Mouse (Mus musculus): Measurements from ENCODE around the gene Hsbp1.

Gene Hsbp1

GRCm38 (mm10) chr8:119386988-119387387, 42.7 kb downstream of the Hsbp1 start:
- no peak for DNase-seq (ENCODE audit: low spot score)

GRCm38 (mm10) chr8:119394097-119394496, 49.8 kb downstream of the Hsbp1 start:
- DNase-seq (ENCODE audit: low spot score): no peak

- DNase-seq (ENCODE audit: low spot score): peak; percentile 77
These were observed 50.3 kb downstream of the Hsbp1 start, which contains the start of gene Mlycd for GRCm38 (mm10) chr8:119394524-119395026. Gene Mlycd (plus strand): TSS chr8:119394878.

- no peak for DNase-seq (ENCODE audit: low spot score)
These were observed 51.0 kb downstream of the Hsbp1 start for GRCm38 (mm10) chr8:119395072-119395950.

All from ovary, postnatal 10 days (tissue).